Mouse (Mus musculus): Measurements from ENCODE around the gene Mindy2. TPM values are rescaled to one million over a fixed set of nuclear protein-coding genes. Genes with fewer than 3 reads are reported as not detected.
"Not testable (repeated sequence)": the region's sequence is repeated elsewhere in the genome, so short reads cannot be mapped to it uniquely, and the experiment has no call there.

The Mindy2 gene
- polyA plus RNA-seq, 1 experiment from 2014 or later: 12.7 TPM

- Histone ChIP-seq H3K27me3 (no peaks in the 10 kb centered on the region), H3K4me3 (replicated peaks) (no peak overlapping the region), H3K4me1 (replicated peaks) (no peaks in the 10 kb centered on the region), H3K9ac (no peak overlapping the region), H3K4me2 (no peak overlapping the region), H3K9me3 (replicated peaks) (no peaks in the 10 kb centered on the region), H3K36me3 (peaks cover 29% of the 10 kb centered on the region), H3K27ac (no peak overlapping the region)
- no peak for ATAC-seq (ENCODE audit: low read depth)
- WGBS (ENCODE audit: insufficient replicate concordance): 87% methylated on average over 8 of the region's 8 CpGs
- DNase-seq: no peak
These were observed 86.6 kb downstream of the Mindy2 start for GRCm38 (mm10) chr9:70570351-70570750.

DNA sequence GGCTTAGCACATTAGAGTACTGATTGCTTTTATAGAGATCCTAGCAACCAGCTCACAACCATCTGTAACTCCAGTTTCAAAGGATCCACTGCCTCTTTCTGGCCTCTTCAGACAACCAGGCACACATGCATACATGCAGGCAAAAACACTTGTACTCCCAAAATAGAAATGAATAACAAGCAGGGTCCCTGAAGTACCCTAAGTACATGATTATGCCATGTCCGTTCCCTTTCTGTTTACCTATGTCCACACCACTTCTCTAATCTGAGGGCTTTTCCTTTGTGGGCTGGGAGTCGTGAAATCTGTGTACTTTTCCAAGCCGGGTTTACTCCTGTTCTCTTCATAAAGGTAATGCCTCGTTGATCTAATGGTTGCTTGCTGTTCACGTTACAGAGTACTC lies 89.3 kb downstream of the Mindy2 start:
- no peaks in the 10 kb centered on the region for H3K27me3 ChIP-seq
- 72% methylated on average over 5 of the region's 5 CpGs for whole genome bisulfite sequencing (ENCODE audit: insufficient replicate concordance)
- H3K4me3 ChIP-seq (replicated peaks): no peak overlapping the region
- no peak overlapping the region for H3K9ac ChIP-seq
- H3K9me3 ChIP-seq (replicated peaks): no peaks in the 10 kb centered on the region
- ATAC-seq (ENCODE audit: low read depth) (no peak), DNase-seq (no peak)
- H3K27ac ChIP-seq: no peak overlapping the region
- H3K4me1 ChIP-seq (replicated peaks): no peaks in the 10 kb centered on the region; the same call in 1 of the 2 replicates
- peaks cover 19% of the 10 kb centered on the region for H3K36me3 ChIP-seq
- no peak overlapping the region for H3K4me2 ChIP-seq

- ATAC-seq (ENCODE audit: low read depth) (no peak), DNase-seq (no peak)
- H3K27me3 ChIP-seq: no peaks in the 10 kb centered on the region
- peaks cover 39% of the 10 kb centered on the region for H3K36me3 ChIP-seq
- WGBS (ENCODE audit: insufficient replicate concordance): 86% methylated on average over 3 of the region's 3 CpGs
- H3K9me3 ChIP-seq (replicated peaks): no peaks in the 10 kb centered on the region
- no peaks in the 10 kb centered on the region; the same call in 1 of the 2 replicates for H3K4me1 ChIP-seq (replicated peaks)
- H3K27ac ChIP-seq: no peak overlapping the region
- H3K4me3 ChIP-seq (replicated peaks): no peak overlapping the region
- H3K9ac ChIP-seq: no peak overlapping the region
- no peak overlapping the region for H3K4me2 ChIP-seq
These were observed 94.1 kb downstream of the Mindy2 start for GRCm38 (mm10) chr9:70562825-70563224.

DNA sequence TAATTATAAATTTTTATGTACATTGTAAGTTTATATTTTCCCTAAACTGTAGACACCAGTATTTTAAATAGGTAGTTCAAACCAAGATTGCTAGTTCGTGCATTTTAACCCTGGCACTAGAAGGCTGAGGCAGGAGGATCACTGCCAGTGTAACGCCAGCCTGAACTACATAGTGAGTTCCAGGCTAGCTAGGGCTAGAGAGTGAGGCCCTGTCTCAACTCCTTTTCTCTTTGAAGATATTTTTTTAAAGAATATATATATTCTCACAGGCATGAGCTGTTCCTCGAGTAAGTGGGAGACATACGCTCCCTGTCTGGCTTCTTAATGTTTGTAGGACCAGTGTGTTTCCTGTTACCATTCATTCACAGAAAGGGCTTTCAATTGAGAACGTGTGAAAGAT lies 100.2 kb downstream of the Mindy2 start:
- no peak overlapping the region for H3K4me3 ChIP-seq (replicated peaks)
- DNase-seq (no peak), ATAC-seq (ENCODE audit: low read depth) (no peak)
- H3K36me3 ChIP-seq: peaks cover 33% of the 10 kb centered on the region
- H3K27ac ChIP-seq: no peak overlapping the region
- no peak overlapping the region for H3K9ac ChIP-seq
- 77% methylated on average over 5 of the region's 5 CpGs for WGBS (ENCODE audit: insufficient replicate concordance)
- no peak overlapping the region for H3K4me2 ChIP-seq
- H3K4me1 ChIP-seq (replicated peaks): no peaks in the 10 kb centered on the region
- no peaks in the 10 kb centered on the region for H3K27me3 ChIP-seq
- H3K9me3 ChIP-seq (replicated peaks): no peaks in the 10 kb centered on the region

DNA sequence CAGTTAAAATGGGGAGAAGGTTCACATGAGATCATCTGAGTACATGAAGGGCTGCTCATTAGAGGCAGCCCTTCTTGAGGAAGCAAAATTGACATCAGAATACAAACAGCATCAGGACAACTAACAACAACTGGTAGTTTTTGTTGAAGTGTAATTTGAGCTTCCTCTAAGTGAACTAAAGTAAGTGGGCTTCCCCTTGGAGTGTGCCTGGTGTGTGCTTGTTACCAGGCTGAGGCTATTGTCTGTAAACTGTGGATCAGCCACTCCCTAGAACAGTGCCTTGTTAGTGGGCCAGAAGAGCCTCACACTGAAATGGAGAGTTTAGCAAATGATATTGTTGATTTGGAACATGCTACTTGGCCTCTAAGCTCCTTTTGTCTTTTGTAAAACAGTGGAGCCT lies 101.5 kb downstream of the Mindy2 start:
- no peak overlapping the region for H3K4me2 ChIP-seq
- no peaks in the 10 kb centered on the region for H3K4me1 ChIP-seq (replicated peaks)
- no peak for ATAC-seq (ENCODE audit: low read depth)
- H3K9ac ChIP-seq: no peak overlapping the region
- peaks cover 31% of the 10 kb centered on the region for H3K36me3 ChIP-seq
- H3K27ac ChIP-seq: no peak overlapping the region
- H3K27me3 ChIP-seq: no peaks in the 10 kb centered on the region
- DNase-seq: no peak
- no peaks in the 10 kb centered on the region for H3K9me3 ChIP-seq (replicated peaks)
- H3K4me3 ChIP-seq (replicated peaks): no peak overlapping the region

DNA sequence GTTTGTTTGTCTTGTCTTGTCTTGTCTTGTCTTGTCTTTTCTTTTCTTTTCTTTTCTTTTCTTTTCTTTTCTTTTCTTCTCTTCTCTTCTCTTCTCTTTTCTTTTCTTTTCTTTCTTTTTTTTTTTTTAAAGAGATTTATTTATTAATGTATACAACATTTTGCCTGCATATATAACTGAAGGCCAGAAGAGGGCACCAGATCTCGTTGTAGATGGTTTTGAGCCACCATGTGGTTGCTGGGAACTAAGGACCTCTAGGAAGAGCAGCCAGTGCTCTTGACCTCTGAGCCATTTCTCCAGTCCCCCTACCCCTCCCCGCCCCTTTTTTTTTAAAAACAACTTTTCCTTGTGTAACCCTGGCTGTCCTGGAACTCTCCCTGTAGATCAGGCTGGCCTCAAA lies 104.7 kb downstream of the Mindy2 start:
- not testable (repeated sequence) for H3K27ac ChIP-seq; H3K9ac ChIP-seq; H3K4me3 ChIP-seq (replicated peaks); DNase-seq; ATAC-seq (ENCODE audit: low read depth); H3K4me2 ChIP-seq; H3K4me1 ChIP-seq (replicated peaks); H3K9me3 ChIP-seq (replicated peaks); H3K27me3 ChIP-seq
- peaks cover 33% of the 10 kb centered on the region for H3K36me3 ChIP-seq
- WGBS (ENCODE audit: insufficient replicate concordance): 78% methylated on average over 2 of the region's 2 CpGs

- Histone ChIP-seq H3K9ac (no peak overlapping the region), H3K4me2 (no peak overlapping the region), H3K9me3 (replicated peaks) (no peaks in the 10 kb centered on the region), H3K4me3 (replicated peaks) (no peak overlapping the region), H3K27me3 (no peaks in the 10 kb centered on the region), H3K4me1 (replicated peaks) (no peaks in the 10 kb centered on the region), H3K36me3 (peaks cover 37% of the 10 kb centered on the region), H3K27ac (no peak overlapping the region)
- no peak for ATAC-seq (ENCODE audit: low read depth)
- no peak for DNase-seq
- WGBS (ENCODE audit: insufficient replicate concordance): 83% methylated on average over 1 of the region's 1 CpGs
These were observed 105.5 kb downstream of the Mindy2 start for GRCm38 (mm10) chr9:70551524-70551923.

Other genes with a start within 250 kb of the Mindy2 start
- 226 and 236 TPM in 2 replicates for gene Ccnb2, start 235.6 kb downstream of the Mindy2 start, polyA plus RNA-seq (2015; fragmentation: Nextera tagmentation; extraction: Ambion mirVana)
- 7.2 and 9.3 TPM in 2 replicates for gene Rnf111, start 153.4 kb downstream of the Mindy2 start, polyA plus RNA-seq (2015; fragmentation: Nextera tagmentation; extraction: Ambion mirVana)
- 20.6 and 23.6 TPM in 2 replicates for gene Sltm, start 114.4 kb downstream of the Mindy2 start, polyA plus RNA-seq (2015; fragmentation: Nextera tagmentation; extraction: Ambion mirVana)
- 0.71 and 1.0 TPM in 2 replicates for gene Gm10642, start 923 bp downstream of the Mindy2 start, polyA plus RNA-seq (2015; fragmentation: Nextera tagmentation; extraction: Ambion mirVana)
- gene Adam10, start 21.8 kb upstream of the Mindy2 start, polyA plus RNA-seq (2015; fragmentation: Nextera tagmentation; extraction: Ambion mirVana): 73.6 and 91.4 TPM in 2 replicates